Mouse (Mus musculus): ENCODE measurements around the gene Kif2c. TPM values are rescaled to one million over a fixed set of nuclear protein-coding genes. Genes with fewer than 3 reads are reported as not detected.

Gene Kif2c
- total and polyA plus RNA-seq, 3 experiments: 33.9 to 40.3 (median 34.0) TPM

- Histone ChIP-seq H3K36me3 (replicated peaks in 1 of 2; ENCODE audit: control insufficient read depth in 1 of 2, insufficient read depth in 1 of 2, low read length in 1 of 2) (peaks cover 0 to 7% of the 10 kb centered on the region in 2 experiments), H3K4me1 (ENCODE audit: control insufficient read depth in 1 of 2, insufficient read depth in 2 of 2) (peaks cover 0 to 9% of the 10 kb centered on the region in 2 experiments; a peak in 2 of 4 replicates), H3K27me3 (replicated peaks) (peaks cover 3% of the 10 kb centered on the region), H3K9me3 (replicated peaks; ENCODE audit: low read length) (no peaks in the 10 kb centered on the region), H3K4me2 (ENCODE audit: insufficient read depth, low read depth, poor library complexity, severe bottlenecking) (no peak overlapping the region), H3K4me3 (replicated peaks in 1 of 3; ENCODE audit: low read depth in 2 of 3, low read length in 2 of 3, poor library complexity in 1 of 3) (no peak overlapping the region), H3K9ac (ENCODE audit: insufficient read depth, low read depth) (no peak overlapping the region), H3K27ac (ENCODE audit: insufficient read depth, low read depth) (no peak overlapping the region), H3K79me2 (replicated peaks; ENCODE audit: control insufficient read depth, extremely low read depth, insufficient read depth, poor library complexity, severe bottlenecking) (no peaks in the 10 kb centered on the region)
- peak; percentile 56 for DNase-seq (ENCODE audit: extremely low read depth)
- dilution Hi-C loops (cut with MboI; ENCODE audit: extremely low pct_ligation_motif_present, extremely low pct_unique_long_range_greater_than_20kb, low sequenced_read_pairs) (no loop called here), in situ Hi-C loops (cut with MboI; ENCODE audit: low pct_ligation_motif_present, low pct_unique_long_range_greater_than_20kb, low sequenced_read_pairs) (loop anchor here (5.0 kb wide), 1 partner anchor 39 kb away; no protein-coding TSS in a partner anchor)
- TF ChIP-seq ELF1 (IDR thresholded peaks at IDR 0.05; ENCODE audit: low read depth, low read length): peak; percentile 25; the same call in 1 of the 2 replicates
- TF ChIP-seq CTCF (conservative IDR thresholded peaks at IDR 0.05 in 1 of 2, IDR thresholded peaks at IDR 0.05 in 1 of 2; ENCODE audit: low read depth in 2 of 2, low read length in 2 of 2): peak; percentile 90 to 91
- peak; percentile 47 for TF ChIP-seq MAX (IDR thresholded peaks at IDR 0.05; ENCODE audit: low read length)
- peak; percentile 17; the same call in 1 of the 2 replicates for TF ChIP-seq NELFE (IDR thresholded peaks at IDR 0.05; ENCODE audit: low read depth, low read length)
- no peak for TF ChIP-seq ZKSCAN1 (IDR thresholded peaks at IDR 0.05; ENCODE audit: borderline replicate concordance, low read depth, low read length)
- no peak for TF ChIP-seq ZMIZ1 (IDR thresholded peaks at IDR 0.05; ENCODE audit: low read depth, low read length)
- TF ChIP-seq SMC3 (IDR thresholded peaks at IDR 0.05; ENCODE audit: low read depth, low read length): peak; percentile 66
- peak; percentile 74; the same call in 1 of the 2 replicates for TF ChIP-seq MYC (IDR thresholded peaks at IDR 0.05; ENCODE audit: low read depth, low read length)
- TF ChIP-seq POLR2AphosphoS2 (IDR thresholded peaks at IDR 0.05; ENCODE audit: low read depth, low read length): no peak
- TF ChIP-seq IRF4 (IDR thresholded peaks at IDR 0.05; ENCODE audit: low read depth, low read length): 0 out of 2 replicates have a peak, but pooled peaks have one; percentile 26
- TF ChIP-seq RAD21 (IDR thresholded peaks at IDR 0.05; ENCODE audit: low read depth, low read length): peak; percentile 78
Observed at GRCm38 (mm10) chr4:117218517-117219219, 36.2 kb upstream of the Kif2c start.

GRCm38 (mm10) chr4:117217029-117217428 is 34.6 kb upstream of the Kif2c start:
- in situ Hi-C loops (cut with MboI; ENCODE audit: low pct_ligation_motif_present, low pct_unique_long_range_greater_than_20kb, low sequenced_read_pairs) (loop anchor here (5.0 kb wide), 1 partner anchor 40 kb away; no protein-coding TSS in a partner anchor), dilution Hi-C loops (cut with MboI; ENCODE audit: extremely low pct_ligation_motif_present, extremely low pct_unique_long_range_greater_than_20kb, low sequenced_read_pairs) (no loop called here)
- H3K9ac ChIP-seq (ENCODE audit: insufficient read depth, low read depth): no peak overlapping the region
- H3K27me3 ChIP-seq (replicated peaks): peaks cover 3% of the 10 kb centered on the region
- no peak overlapping the region for H3K4me2 ChIP-seq (ENCODE audit: insufficient read depth, low read depth, poor library complexity, severe bottlenecking)
- peaks cover 0 to 8% of the 10 kb centered on the region in 2 experiments for H3K36me3 ChIP-seq (replicated peaks in 1 of 2; ENCODE audit: control insufficient read depth in 1 of 2, insufficient read depth in 1 of 2, low read length in 1 of 2)
- no peaks in the 10 kb centered on the region for H3K9me3 ChIP-seq (replicated peaks; ENCODE audit: low read length)
- no peak for DNase-seq (ENCODE audit: extremely low read depth)
- TF ChIP-seq CHD2 (IDR thresholded peaks at IDR 0.05; ENCODE audit: low read length) (no peak), CHD1 (IDR thresholded peaks at IDR 0.05; ENCODE audit: low read depth, low read length) (no peak), MEF2A (IDR thresholded peaks at IDR 0.05; ENCODE audit: borderline replicate concordance, low read depth, low read length) (no peak), MXI1 (IDR thresholded peaks at IDR 0.05; ENCODE audit: low read depth, low read length) (no peak), USF2 (conservative IDR thresholded peaks at IDR 0.05; ENCODE audit: low read depth, low read length) (no peak)
- peaks cover 0 to 10% of the 10 kb centered on the region in 2 experiments; a peak in 2 of 4 replicates for H3K4me1 ChIP-seq (ENCODE audit: control insufficient read depth in 1 of 2, insufficient read depth in 2 of 2)
- H3K27ac ChIP-seq (ENCODE audit: insufficient read depth, low read depth): no peak overlapping the region
- H3K79me2 ChIP-seq (replicated peaks; ENCODE audit: control insufficient read depth, extremely low read depth, insufficient read depth, poor library complexity, severe bottlenecking): no peaks in the 10 kb centered on the region
- H3K4me3 ChIP-seq (replicated peaks in 1 of 3; ENCODE audit: low read depth in 2 of 3, low read length in 2 of 3, poor library complexity in 1 of 3): no peak overlapping the region

All from CH12.LX (cell line).